Mouse (Mus musculus): ENCODE measurements around the gene Mak. TPM values are rescaled to one million over a fixed set of nuclear protein-coding genes. Genes with fewer than 3 reads are reported as not detected.

The Mak gene
- total and polyA plus RNA-seq, 3 experiments = 0.05 TPM; not detected in 2

GRCm38 (mm10) chr13:40982759-40983158 is 96.7 kb downstream of the Mak start:
- no peak overlapping the region for H3K4me3 ChIP-seq (ENCODE audit: low read depth, low read length)
- no peaks in the 10 kb centered on the region for H3K4me1 ChIP-seq (ENCODE audit: insufficient read depth, low read depth, low read length)
- H3K27me3 ChIP-seq (ENCODE audit: insufficient read depth, low read length) = peaks cover 12% of the 10 kb centered on the region; the same call in 1 of the 2 replicates
- ATAC-seq (ENCODE audit: extremely low read depth, insufficient number of reproducible peaks, low FRiP score, poor library complexity, severe bottlenecking) = no peak
- no peaks in the 10 kb centered on the region for H3K9me3 ChIP-seq (replicated peaks)
- TF ChIP-seq GATA2 (IDR thresholded peaks at IDR 0.05; ENCODE audit: borderline replicate concordance, low read depth, low read length) (no peak), CTCF (IDR thresholded peaks at IDR 0.05; ENCODE audit: low read depth, low read length) (no peak), TAL1 (conservative IDR thresholded peaks at IDR 0.05; ENCODE audit: low read depth, low read length) (no peak), GATA1 (IDR thresholded peaks at IDR 0.05; ENCODE audit: borderline replicate concordance, low read length) (no peak), POLR2AphosphoS5 (IDR thresholded peaks at IDR 0.05; ENCODE audit: insufficient replicate concordance, low read depth, low read length) (no peak)
- no peak for DNase-seq (ENCODE audit: low spot score)
- no peaks in the 10 kb centered on the region for H3K36me3 ChIP-seq (replicated peaks)

GRCm38 (mm10) chr13:40979321-40979720 is 100.2 kb downstream of the Mak start:
- ATAC-seq (ENCODE audit: extremely low read depth, insufficient number of reproducible peaks, low FRiP score, poor library complexity, severe bottlenecking) (no peak), DNase-seq (ENCODE audit: low spot score) (no peak)
- no peak overlapping the region for H3K4me3 ChIP-seq (ENCODE audit: low read depth, low read length)
- no peaks in the 10 kb centered on the region for H3K9me3 ChIP-seq (replicated peaks)
- H3K27me3 ChIP-seq (ENCODE audit: insufficient read depth, low read length) = peaks cover 21% of the 10 kb centered on the region
- TF ChIP-seq CTCF (IDR thresholded peaks at IDR 0.05; ENCODE audit: low read depth, low read length) (no peak), TAL1 (conservative IDR thresholded peaks at IDR 0.05; ENCODE audit: low read depth, low read length) (no peak), POLR2AphosphoS5 (IDR thresholded peaks at IDR 0.05; ENCODE audit: insufficient replicate concordance, low read depth, low read length) (no peak), GATA1 (IDR thresholded peaks at IDR 0.05; ENCODE audit: borderline replicate concordance, low read length) (no peak), GATA2 (IDR thresholded peaks at IDR 0.05; ENCODE audit: borderline replicate concordance, low read depth, low read length) (no peak)
- H3K4me1 ChIP-seq (ENCODE audit: insufficient read depth, low read depth, low read length) = no peaks in the 10 kb centered on the region
- no peaks in the 10 kb centered on the region for H3K36me3 ChIP-seq (replicated peaks)

DNA sequence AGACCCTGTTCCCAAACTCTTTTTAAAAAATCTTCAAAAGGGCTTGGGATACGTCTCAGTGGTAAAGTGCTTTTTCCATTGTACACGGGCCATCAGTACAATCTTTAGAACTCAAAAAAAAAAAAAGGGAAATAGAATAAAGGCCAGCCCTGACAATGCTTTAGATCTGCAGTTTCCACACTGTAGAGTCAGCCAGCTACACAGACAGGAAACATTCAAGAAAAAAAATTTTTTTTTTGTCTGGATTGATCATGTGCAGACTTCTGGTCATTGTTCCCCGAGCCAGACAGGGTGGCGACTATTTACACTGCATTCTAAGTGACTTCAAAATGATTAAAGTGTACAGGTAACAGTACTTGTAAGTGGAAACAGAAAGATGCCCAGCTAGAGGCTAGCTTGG is 100.9 kb downstream of the Mak start:
- no peak overlapping the region for H3K4me3 ChIP-seq (ENCODE audit: low read depth, low read length)
- no peaks in the 10 kb centered on the region for H3K36me3 ChIP-seq (replicated peaks)
- no peaks in the 10 kb centered on the region for H3K4me1 ChIP-seq (ENCODE audit: insufficient read depth, low read depth, low read length)
- H3K27me3 ChIP-seq (ENCODE audit: insufficient read depth, low read length) = peaks cover 21% of the 10 kb centered on the region
- DNase-seq (ENCODE audit: low spot score) (no peak), ATAC-seq (ENCODE audit: extremely low read depth, insufficient number of reproducible peaks, low FRiP score, poor library complexity, severe bottlenecking) (no peak)
- TF ChIP-seq TAL1 (conservative IDR thresholded peaks at IDR 0.05; ENCODE audit: low read depth, low read length) (no peak), GATA1 (IDR thresholded peaks at IDR 0.05; ENCODE audit: borderline replicate concordance, low read length) (no peak), POLR2AphosphoS5 (IDR thresholded peaks at IDR 0.05; ENCODE audit: insufficient replicate concordance, low read depth, low read length) (no peak), GATA2 (IDR thresholded peaks at IDR 0.05; ENCODE audit: borderline replicate concordance, low read depth, low read length) (no peak), CTCF (IDR thresholded peaks at IDR 0.05; ENCODE audit: low read depth, low read length) (no peak)
- no peaks in the 10 kb centered on the region for H3K9me3 ChIP-seq (replicated peaks)

- TF ChIP-seq CTCF (IDR thresholded peaks at IDR 0.05; ENCODE audit: low read depth, low read length) (peak; percentile 74), GATA1 (IDR thresholded peaks at IDR 0.05; ENCODE audit: borderline replicate concordance, low read length) (no peak), GATA2 (IDR thresholded peaks at IDR 0.05; ENCODE audit: borderline replicate concordance, low read depth, low read length) (no peak), TAL1 (conservative IDR thresholded peaks at IDR 0.05; ENCODE audit: low read depth, low read length) (no peak), POLR2AphosphoS5 (IDR thresholded peaks at IDR 0.05; ENCODE audit: insufficient replicate concordance, low read depth, low read length) (no peak)
- Histone ChIP-seq H3K36me3 (replicated peaks) (no peaks in the 10 kb centered on the region), H3K4me3 (ENCODE audit: low read depth, low read length) (no peak overlapping the region), H3K9me3 (replicated peaks) (no peaks in the 10 kb centered on the region), H3K4me1 (ENCODE audit: insufficient read depth, low read depth, low read length) (no peaks in the 10 kb centered on the region), H3K27me3 (ENCODE audit: insufficient read depth, low read length) (peaks cover 18% of the 10 kb centered on the region)
- DNase-seq (ENCODE audit: low spot score) (no peak), ATAC-seq (ENCODE audit: extremely low read depth, insufficient number of reproducible peaks, low FRiP score, poor library complexity, severe bottlenecking) (no peak)
These were observed 101.9 kb downstream of the Mak start for GRCm38 (mm10) chr13:40977609-40978008.

Other genes starting within 250 kb of the Mak start
- not detected in 2 replicates for gene Gcnt2, start 220.0 kb downstream of the Mak start, total RNA-seq (2014; fragmentation: Nextera tagmentation)
- 0.29 and 0.71 TPM in 2 replicates for gene Gcnt2, start 220.0 kb downstream of the Mak start, total RNA-seq (2017)
- gene Gcnt2, start 220.0 kb downstream of the Mak start, polyA plus RNA-seq (2012) = not detected in 2 replicates
- gene Pak1ip1, start 78.7 kb downstream of the Mak start, total RNA-seq (2014; fragmentation: Nextera tagmentation) = 41.6 and 43.9 TPM in 2 replicates
- 100.0 and 101 TPM in 2 replicates for gene Pak1ip1, start 78.7 kb downstream of the Mak start, total RNA-seq (2017)
- 25.9 and 28.6 TPM in 2 replicates for gene Pak1ip1, start 78.7 kb downstream of the Mak start, polyA plus RNA-seq (2012)
- gene Tmem14c, start 63.4 kb downstream of the Mak start, total RNA-seq (2014; fragmentation: Nextera tagmentation) = 37.2 and 46.6 TPM in 2 replicates
- gene Tmem14c, start 63.4 kb downstream of the Mak start, total RNA-seq (2017) = 152 and 179 TPM in 2 replicates
- gene Tmem14c, start 63.4 kb downstream of the Mak start, polyA plus RNA-seq (2012) = 103 and 113 TPM in 2 replicates
- gene Gcm2, start 31.3 kb upstream of the Mak start, total RNA-seq (2014; fragmentation: Nextera tagmentation) = not detected in 2 replicates
- not detected in 2 replicates for gene Gcm2, start 31.3 kb upstream of the Mak start, total RNA-seq (2017)
- gene Gcm2, start 31.3 kb upstream of the Mak start, polyA plus RNA-seq (2012) = not detected in 2 replicates
- gene Sycp2l, start 34.6 kb upstream of the Mak start, total RNA-seq (2014; fragmentation: Nextera tagmentation) = not detected in 2 replicates
- not detected in 2 replicates for gene Sycp2l, start 34.6 kb upstream of the Mak start, total RNA-seq (2017)
- gene Sycp2l, start 34.6 kb upstream of the Mak start, polyA plus RNA-seq (2012) = not detected in 2 replicates
- not detected in 2 replicates for gene Elovl2, start 140.7 kb upstream of the Mak start, total RNA-seq (2014; fragmentation: Nextera tagmentation)
- gene Elovl2, start 140.7 kb upstream of the Mak start, total RNA-seq (2017) = 0.05 TPM in 1 of 2 replicates, not detected in the other
- gene Elovl2, start 140.7 kb upstream of the Mak start, polyA plus RNA-seq (2012) = not detected in 2 replicates
- 18.6 and 22.4 TPM in 2 replicates for gene Smim13, start 170.1 kb upstream of the Mak start, total RNA-seq (2014; fragmentation: Nextera tagmentation)
- gene Smim13, start 170.1 kb upstream of the Mak start, total RNA-seq (2017) = 12.6 and 14.4 TPM in 2 replicates
- gene Smim13, start 170.1 kb upstream of the Mak start, polyA plus RNA-seq (2012) = 2.4 and 2.6 TPM in 2 replicates
- not detected in 2 replicates for gene Gm17364, start 194.3 kb upstream of the Mak start, total RNA-seq (2014; fragmentation: Nextera tagmentation)
- not detected in 2 replicates for gene Gm17364, start 194.3 kb upstream of the Mak start, total RNA-seq (2017)
- not detected in 2 replicates for gene Gm17364, start 194.3 kb upstream of the Mak start, polyA plus RNA-seq (2012)

Data from G1E (cell line).